Mouse (Mus musculus): ENCODE measurements around the gene Pnpla5. TPM values are rescaled to one million over a fixed set of nuclear protein-coding genes. Genes with fewer than 3 reads are reported as not detected.
"Not testable (repeated sequence)": the region's sequence is repeated elsewhere in the genome, so short reads cannot be mapped to it uniquely, and the experiment has no call there.

The Pnpla5 gene
- total RNA-seq, 1 experiment from 2014 or later = not detected

DNA sequence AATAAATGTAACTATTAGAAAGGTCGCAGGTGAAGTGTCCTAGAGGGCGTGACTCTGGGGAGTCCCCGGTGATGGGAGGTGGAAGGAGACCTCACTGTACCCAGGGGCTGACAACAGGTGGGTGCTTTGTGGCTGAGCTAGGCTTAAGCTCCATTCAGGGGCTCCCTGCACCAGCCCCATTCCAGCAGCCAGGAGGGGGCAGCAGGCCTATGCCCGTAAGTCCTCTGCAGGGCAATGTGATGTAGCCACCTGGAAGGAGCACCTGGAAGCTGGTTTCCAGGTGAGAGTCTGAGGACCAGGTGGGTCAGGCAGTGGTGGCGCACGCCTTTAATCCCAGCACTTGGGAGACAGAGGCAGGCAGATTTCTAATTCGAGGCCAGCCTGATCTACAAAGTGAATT is 1.1 kb upstream of the Pnpla5 start:
- no peak for ATAC-seq (ENCODE audit: extremely low read depth, insufficient number of reproducible peaks, low FRiP score, poor library complexity, severe bottlenecking)

DNA sequence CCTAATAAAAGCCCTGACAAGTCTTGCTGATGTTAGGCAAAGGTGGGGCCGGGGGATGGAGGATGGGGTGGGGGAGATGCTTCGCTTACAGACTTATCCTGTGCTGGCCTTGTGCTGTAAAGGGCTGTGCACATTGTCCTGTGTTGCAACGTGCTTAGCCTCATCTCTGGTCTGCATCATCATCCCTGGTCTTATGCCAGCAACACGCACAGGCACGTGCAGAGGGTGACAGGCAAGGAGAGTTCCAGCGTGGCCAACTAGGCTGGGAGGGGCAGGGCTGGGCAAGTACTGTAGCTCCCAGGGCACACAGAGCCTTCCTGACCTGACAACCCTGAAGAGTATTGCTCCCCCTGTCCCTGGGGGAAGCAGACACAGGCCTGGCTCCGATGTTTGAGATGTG is 1.9 kb downstream of the Pnpla5 start:
- no peak for ATAC-seq (ENCODE audit: extremely low read depth, insufficient number of reproducible peaks, low FRiP score, poor library complexity, severe bottlenecking)

DNA sequence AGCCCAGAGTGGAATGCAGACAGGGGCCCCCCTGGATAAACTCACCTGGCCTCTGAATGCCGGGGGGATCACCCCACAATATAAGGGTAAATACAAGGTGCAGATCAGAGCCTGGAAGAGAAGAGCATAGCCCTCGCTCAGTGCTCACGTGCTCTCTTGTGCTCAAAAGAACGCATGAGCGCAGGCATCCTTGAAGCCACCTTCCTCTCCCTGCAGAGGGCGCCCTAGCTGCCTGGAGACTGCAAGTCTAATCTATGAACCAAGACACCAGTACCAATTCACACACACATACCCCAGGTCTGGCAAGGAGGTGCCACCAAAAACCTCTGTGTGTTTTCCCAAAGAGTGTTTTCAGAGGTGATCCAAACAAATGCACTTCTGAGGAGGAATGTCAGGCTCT is 2.4 kb downstream of the Pnpla5 start:
- no peak for ATAC-seq (ENCODE audit: extremely low read depth, insufficient number of reproducible peaks, low FRiP score, poor library complexity, severe bottlenecking)

DNA sequence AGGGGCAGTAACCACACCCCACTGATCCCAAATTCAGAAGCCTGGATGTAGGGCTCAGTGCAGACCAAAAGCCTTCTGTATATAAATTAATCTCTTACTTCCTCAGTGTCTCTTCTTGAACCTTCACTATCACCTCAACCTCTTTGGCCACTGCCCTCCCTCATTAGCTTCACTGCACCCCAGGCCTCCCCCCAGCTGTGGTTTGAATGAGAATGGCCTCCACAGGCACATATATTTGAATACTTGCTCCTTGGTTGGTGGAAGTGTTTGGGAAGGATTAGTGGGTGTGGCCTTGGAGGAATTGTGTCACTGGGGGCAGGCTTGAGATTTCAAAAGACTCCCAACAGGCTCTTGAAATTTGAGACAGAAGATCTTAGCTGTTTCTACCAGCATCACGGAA is 6.5 kb downstream of the Pnpla5 start:
- ATAC-seq (ENCODE audit: extremely low read depth, insufficient number of reproducible peaks, low FRiP score, poor library complexity, severe bottlenecking) = no peak

DNA sequence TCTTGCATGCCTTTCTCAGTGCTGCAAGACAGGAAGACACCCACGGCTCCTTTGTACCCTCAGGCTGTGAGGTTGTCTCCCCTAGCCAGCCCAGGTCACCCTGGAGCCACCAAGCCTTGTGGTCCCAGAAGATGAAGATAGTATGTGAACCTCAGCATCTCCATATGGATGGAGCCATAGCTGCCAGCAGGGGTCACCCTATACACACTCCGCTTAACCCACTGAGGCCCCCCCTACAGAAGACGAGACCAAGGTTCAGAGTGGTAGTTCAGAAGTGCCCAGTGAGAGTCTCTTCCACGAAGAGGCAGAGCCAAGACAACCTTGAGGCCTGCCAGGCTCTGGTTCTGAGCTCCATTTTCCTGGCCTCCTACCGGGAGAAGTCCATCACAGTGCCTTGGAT is 7.2 kb downstream of the Pnpla5 start:
- ATAC-seq (ENCODE audit: extremely low read depth, insufficient number of reproducible peaks, low FRiP score, poor library complexity, severe bottlenecking) = no peak

DNA sequence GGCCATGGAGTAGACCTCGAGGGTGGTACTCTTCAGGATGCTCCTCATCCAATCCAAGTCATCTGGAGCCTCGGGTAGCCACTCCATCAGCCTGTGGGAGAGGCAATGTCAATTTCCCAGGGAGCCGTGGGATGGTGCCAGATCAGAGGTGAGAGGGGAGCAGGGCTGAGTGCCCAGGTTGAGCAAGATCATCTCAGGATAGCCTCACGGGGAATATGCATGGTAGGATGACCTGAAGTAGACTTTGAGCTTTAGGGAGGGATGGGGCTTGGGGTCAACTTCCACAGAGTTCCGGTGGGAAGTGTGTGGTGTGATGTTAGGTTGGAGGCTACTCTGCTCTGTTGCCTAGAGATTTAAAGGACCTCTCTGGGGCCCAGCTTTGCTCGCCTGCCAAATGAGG is 9.1 kb downstream of the Pnpla5 start:
- ATAC-seq (ENCODE audit: extremely low read depth, insufficient number of reproducible peaks, low FRiP score, poor library complexity, severe bottlenecking) = no peak

DNA sequence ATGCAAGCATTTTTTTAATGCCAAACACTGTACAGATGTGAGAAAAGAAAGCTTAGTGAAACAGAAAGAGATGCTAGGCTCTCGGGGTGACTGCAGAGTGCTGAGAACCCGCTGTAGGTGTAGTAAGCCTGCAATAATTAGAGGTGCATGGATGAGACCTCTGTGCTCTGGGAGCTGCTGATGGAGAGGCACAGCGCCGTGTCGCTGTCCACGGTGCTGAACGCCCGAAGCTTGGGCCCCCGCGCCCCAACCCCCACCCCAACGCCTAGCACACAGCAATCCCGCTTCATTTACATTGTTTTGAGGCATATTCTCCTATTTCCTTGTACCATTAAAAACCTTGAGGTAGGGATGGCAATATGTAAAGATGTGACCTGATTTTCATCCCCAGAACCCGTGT is 14.1 kb downstream of the Pnpla5 start:
- no peak for ATAC-seq (ENCODE audit: extremely low read depth, insufficient number of reproducible peaks, low FRiP score, poor library complexity, severe bottlenecking)

DNA sequence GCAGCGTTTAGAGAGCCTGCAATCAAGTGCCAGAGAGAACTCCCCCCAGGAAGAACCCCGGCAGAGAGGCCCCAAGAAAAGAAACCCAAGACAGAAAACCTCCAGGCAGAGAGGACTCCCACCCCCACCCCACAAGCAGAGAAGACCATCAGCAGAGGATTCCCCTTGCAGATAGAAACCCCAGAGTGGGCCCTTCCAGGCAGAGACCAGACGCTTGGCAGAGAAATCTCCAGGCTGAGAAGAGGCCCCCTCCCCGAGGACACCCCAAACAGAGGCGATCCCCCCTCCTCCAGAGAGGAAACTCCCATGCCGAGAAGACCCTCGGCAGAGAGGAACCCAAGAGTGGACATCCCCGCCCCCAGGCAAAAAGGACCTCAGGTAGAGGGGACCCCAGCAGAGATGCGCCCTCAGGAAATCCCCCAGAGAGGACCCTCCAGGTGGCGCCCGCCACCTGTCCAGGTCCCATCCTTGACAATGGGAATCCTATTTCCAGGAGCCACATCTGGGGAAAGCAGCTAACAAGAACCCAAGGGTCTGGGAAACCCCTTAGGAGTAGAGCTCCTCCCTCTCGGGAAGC is 17.0 kb downstream of the Pnpla5 start:
- no peak for ATAC-seq (ENCODE audit: extremely low read depth, insufficient number of reproducible peaks, low FRiP score, poor library complexity, severe bottlenecking)

DNA sequence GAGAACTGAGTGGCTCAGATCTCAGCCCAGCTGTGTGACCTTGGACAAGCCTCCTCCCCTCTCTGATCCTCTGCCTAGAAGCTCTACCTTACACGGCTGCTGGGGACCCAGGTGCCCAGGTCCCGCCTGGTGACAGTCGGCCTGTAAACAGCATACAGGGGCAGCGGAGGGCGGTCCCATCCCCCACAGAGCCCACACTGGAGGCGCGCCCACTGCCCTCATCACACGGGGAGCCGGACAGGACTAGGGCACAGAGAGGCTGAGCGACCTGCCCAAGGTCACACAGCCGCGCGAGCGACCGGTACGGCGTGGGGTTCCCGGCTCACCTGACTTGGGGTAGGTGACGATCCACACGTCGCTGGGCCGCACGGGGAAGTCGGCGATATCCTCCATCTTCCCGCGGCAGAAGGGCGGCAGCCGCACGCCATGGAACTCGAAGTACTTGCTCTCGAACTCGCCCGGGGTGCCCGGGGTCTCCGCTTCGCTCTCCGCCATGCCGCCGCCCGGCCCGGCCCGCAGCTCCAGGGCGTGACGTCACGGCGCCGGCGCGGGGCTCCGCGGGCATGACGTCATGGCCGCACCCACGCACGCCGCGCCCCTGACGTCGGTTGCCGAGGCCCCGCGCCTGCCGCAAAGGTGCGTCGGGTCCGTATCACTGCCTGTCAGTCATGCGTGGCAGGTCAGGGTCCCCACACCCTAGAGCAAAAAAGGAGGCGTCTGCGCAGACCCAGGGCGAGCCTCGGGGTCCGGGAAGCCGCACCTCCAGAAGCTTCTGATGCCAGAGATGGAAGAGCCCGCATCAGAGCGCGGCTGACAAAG is 17.7 kb downstream of the Pnpla5 start, which contains the start of gene Sult4a1:
Gene Sult4a1 (minus strand): TSS at position 650 of the 819 bp plus-strand sequence.
- no peak for ATAC-seq (ENCODE audit: extremely low read depth, insufficient number of reproducible peaks, low FRiP score, poor library complexity, severe bottlenecking)

DNA sequence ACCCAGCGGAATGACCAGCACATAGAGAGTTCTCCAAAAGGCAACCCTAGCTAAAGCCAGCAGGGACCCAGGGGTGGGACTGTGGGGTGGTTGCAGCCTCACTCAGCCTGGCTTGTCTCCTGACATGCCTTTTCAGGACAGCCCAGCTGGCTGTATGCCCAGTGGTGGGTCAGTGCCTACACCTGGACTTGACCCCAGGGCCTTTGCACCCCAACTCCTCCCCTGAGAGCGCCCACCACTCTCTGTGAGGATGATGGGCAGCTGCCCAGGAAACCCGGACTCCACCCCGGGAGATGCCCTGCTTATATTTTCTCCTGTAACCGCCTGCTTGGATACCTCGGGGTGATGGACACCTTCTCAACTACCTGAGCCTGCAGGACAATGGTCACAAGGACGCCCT is 18.3 kb downstream of the Pnpla5 start:
- ATAC-seq (ENCODE audit: extremely low read depth, insufficient number of reproducible peaks, low FRiP score, poor library complexity, severe bottlenecking) = no peak

DNA sequence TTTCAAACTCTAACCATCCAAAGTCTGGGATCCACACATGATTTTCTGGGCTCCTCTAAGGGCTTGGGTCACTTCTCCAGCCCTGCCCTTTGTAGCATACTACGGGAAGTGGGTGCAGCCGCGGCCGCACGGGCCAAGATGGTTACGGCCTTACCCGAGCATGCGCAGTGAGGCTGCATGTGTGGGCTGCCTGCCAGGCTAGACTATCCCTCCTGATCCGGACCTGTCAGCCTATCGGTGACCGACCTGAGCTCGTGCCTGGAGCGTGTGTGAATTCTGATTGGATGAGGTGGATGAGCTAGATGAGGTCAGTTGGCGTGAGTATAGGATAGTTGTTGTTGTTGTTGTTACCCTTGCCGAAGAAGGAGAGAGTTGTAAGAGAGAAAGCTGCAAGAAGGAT is 25.4 kb downstream of the Pnpla5 start:
- not testable (repeated sequence) for ATAC-seq (ENCODE audit: extremely low read depth, insufficient number of reproducible peaks, low FRiP score, poor library complexity, severe bottlenecking)

DNA sequence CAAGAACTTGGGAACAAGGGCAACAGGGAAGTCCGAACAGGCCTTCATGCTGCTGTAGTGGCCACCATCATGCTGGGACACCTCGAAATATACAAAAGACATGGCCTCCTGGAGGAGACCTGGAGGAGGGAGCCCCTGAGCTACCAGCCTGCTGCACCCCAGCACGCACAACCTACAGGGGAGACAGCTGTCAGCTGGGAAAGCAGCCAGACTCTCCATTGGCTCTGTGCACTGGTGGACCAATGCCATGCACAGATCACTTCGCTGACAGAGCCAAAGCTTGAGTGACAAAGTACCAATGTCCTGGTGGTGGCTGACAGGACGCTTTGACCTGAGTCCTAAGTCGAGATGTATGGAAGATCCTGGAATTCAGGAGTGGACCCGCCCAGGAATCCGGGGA is 26.9 kb downstream of the Pnpla5 start:
- no peak for ATAC-seq (ENCODE audit: extremely low read depth, insufficient number of reproducible peaks, low FRiP score, poor library complexity, severe bottlenecking)

DNA sequence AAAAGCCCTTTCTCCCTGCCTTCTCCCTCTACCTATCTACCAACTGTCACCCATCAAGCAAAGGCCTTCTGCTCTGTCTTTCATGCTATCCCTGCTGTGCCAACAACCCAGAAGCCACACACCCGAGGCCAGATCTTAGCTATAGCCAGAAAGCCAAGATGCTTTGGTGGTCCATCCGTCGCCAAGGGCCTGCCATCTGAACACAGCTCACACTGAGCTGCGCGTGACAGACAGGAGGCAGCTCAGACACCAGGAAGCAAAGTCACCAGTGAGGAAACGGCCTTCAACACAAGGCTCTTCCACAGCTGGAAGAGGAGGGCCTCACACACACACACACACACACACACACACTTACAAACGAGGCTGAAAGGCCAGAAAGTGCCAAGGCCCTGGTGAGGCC is 28.1 kb downstream of the Pnpla5 start:
- no peak for ATAC-seq (ENCODE audit: extremely low read depth, insufficient number of reproducible peaks, low FRiP score, poor library complexity, severe bottlenecking)

DNA sequence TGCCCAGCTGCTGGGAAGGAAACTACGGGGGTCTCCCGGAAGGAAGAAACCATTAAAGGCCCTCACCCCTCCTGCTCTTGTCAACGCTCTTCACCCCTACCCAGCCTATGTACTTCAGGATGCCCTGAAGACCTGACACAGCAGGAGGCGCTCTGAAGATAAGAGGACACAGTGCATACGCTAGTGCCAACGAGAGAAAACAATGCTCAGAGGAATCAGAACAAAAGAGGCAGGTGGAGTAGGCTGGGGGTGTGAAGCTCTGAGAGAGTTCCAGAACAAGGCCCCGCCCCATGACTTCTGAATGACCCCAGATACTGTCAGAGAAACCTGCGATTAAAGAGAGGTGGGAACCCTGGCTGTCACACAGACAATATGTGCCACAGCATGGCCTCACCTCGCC is 36.2 kb downstream of the Pnpla5 start:
- ATAC-seq (ENCODE audit: extremely low read depth, insufficient number of reproducible peaks, low FRiP score, poor library complexity, severe bottlenecking) = no peak

DNA sequence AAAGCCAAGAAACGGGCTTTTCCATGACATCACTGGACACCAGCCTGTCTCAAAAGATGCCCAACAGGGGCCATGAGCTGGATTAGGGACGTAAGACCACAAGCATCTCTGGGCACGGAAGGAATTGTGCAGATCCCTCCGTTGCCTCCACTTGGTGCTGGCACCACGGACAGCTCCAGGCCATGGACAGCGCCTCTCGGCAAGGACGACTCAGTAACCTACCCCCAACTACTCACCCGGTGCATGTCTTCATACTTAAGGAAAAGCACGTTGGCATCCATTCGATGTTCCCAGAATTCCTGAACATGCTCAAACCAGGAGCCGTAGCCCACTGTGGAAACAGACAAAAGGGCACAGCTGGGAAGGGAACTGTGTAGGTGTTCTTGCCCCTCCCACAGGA is 36.6 kb downstream of the Pnpla5 start:
- ATAC-seq (ENCODE audit: extremely low read depth, insufficient number of reproducible peaks, low FRiP score, poor library complexity, severe bottlenecking) = no peak

DNA sequence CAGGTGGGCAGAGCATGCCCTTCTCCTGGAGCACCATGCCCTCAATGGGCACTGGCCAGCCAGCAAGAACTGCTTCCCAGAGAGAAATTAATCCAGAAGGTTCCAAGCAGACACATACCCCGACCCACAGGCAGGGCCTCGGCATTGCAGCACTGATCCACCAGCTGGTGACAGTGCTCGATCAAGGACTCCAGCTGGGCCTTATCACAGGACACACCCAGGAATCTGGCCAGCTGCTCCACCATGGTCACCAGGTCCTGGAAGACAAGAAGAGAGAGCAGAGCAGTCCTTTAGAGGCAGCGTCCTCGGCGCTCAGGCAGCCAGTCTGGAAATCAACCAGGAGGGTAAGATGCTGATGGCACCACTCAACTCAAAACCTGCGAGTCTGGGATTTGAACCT is 42.9 kb downstream of the Pnpla5 start:
- ATAC-seq (ENCODE audit: extremely low read depth, insufficient number of reproducible peaks, low FRiP score, poor library complexity, severe bottlenecking) = no peak

DNA sequence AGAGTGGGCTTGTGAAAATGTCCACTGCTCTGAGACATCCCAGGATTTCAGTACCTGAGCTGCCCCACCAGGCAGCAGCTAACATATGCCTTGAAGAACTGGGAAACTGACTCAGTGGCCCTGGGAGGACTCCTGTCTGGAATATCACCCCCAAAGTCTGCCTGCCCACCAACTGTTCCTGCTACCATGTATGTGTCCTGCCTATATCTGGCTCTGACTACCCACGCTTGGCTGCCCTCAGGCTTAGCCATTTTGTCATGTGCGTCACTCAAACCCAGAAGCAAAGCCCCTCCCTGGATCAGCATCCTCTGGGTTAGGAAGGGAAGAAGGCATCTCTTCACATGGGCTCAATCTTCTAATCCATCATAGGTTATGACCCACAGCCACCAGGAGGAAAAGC is 43.5 kb downstream of the Pnpla5 start:
- no peak for ATAC-seq (ENCODE audit: extremely low read depth, insufficient number of reproducible peaks, low FRiP score, poor library complexity, severe bottlenecking)

DNA sequence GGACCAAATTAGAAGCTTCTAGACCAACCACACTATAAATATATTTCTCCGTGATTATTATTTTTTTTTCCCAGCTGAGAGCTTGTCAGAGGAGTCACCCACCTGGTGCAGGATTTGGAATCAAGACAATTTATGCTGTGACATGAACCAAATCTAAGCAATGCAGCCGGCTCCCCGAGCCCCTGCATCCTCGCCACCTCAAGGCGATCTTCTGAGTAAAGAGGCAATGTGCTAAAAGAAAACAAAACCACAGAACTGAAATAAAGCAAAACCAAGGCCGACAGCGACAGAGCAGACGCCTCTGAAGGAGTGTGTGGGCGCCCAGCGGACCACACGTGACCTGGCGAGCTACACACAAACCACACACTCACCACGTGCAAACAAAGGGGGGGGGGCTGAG is 44.3 kb downstream of the Pnpla5 start:
- no peak for ATAC-seq (ENCODE audit: extremely low read depth, insufficient number of reproducible peaks, low FRiP score, poor library complexity, severe bottlenecking)

DNA sequence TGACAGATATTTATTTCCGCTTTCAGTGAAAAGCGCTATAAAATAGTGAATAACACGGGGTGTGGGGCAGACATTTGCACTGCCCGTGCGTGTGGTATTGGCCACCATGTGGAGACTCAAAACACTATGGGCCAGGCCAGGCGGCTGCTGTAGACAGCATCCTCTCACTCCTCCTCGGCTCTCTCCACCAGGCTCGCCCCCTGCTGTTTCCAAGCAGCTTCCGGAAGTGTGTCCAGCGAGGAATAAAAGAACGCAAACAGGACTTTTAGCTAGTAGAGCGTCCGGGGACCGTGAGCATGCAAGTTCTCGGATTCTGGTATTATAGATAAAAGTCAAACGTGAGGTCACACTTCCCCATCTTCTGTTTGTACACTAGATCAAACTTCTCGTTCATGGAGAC is 45.8 kb downstream of the Pnpla5 start:
- no peak for ATAC-seq (ENCODE audit: extremely low read depth, insufficient number of reproducible peaks, low FRiP score, poor library complexity, severe bottlenecking)

DNA sequence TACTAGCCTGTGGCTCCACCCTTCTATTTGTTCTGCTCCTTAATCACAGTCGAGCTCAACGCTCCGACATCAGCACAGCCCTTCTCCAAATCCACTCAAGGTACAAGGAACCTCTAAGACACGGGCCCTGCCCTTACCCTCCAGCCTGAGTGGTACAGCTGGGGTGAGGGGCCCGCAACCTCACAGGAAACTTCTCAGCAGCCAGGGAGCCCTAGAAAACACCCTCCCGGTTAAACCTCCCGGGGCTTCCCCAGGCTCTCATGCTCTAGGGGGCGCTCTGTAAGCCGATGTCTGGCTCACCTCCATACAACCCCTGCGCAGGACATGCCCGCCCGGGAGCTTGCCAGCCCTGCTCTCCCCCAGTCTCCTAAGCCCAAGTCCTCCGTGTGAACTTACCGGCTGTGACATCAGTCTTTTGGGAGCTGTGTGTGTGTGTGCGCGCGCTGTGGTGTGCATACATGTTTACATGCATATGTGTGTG is 48.2 kb downstream of the Pnpla5 start:
- ATAC-seq (ENCODE audit: extremely low read depth, insufficient number of reproducible peaks, low FRiP score, poor library complexity, severe bottlenecking) = no peak
